Mouse (Mus musculus) kidney, embryonic 15.5 days (tissue): ENCODE data around the gene Arl5b. TPM values are rescaled to one million over a fixed set of nuclear protein-coding genes. Genes with fewer than 3 reads are reported as not detected.

Source experiments
- polyA plus RNA-seq: library from polyadenylated mRNA; unstranded; fragments of >200 nt; fragmentation: Nextera tagmentation; extraction: Ambion mirVana; gene quantifications from 2 replicates; pipeline ENCODE4 v1.2.1, GENCODE M21; 2015

The Arl5b gene
- polyA plus RNA-seq, 1 experiment from 2014 or later, result 30.8 TPM

Other genes starting within 250 kb of the Arl5b start
- gene Nsun6, start 5.7 kb downstream of the Arl5b start, polyA plus RNA-seq, result 12.0 and 12.3 TPM in 2 replicates